Mouse (Mus musculus): ENCODE data around the gene Trappc10. TPM values are rescaled to one million over a fixed set of nuclear protein-coding genes. Genes with fewer than 3 reads are reported as not detected.
A peak's percentile ranks its signal among the peaks of the same experiment; 100 is the strongest.

Trappc10 gene
- total RNA-seq (2021) = 10 to 100 TPM; 86.7 to 88.6 TPM
- long read RNA-seq, experiment 1, full-length matches to known transcripts = 3 of 6 reads
- long read RNA-seq, experiment 1, partial matches to known transcripts = 1 of 6 reads
- long read RNA-seq, experiment 1, other reads (novel, unspliced or antisense) = 2 of 6 reads
- long read RNA-seq, experiment 2, full-length matches to known transcripts = 1 of 4 reads
- long read RNA-seq, experiment 2, partial matches to known transcripts = 0 of 4 reads
- long read RNA-seq, experiment 2, other reads (novel, unspliced or antisense) = 3 of 4 reads

GRCm38 (mm10) chr10:78244438-78245224 is at the start of gene Trappc10:
TSS of gene Trappc10 (minus strand) at chr10:78244641.
- peak within 1 kb of the TSS; percentile 85 for H3K4me3 ChIP-seq
- DNase-seq (ENCODE audit: extremely low spot score in 1 of 2, low spot score in 2 of 2) = peak; percentile 89 to 90
- no peak; the same call in 1 of the 2 replicates for TF ChIP-seq CTCF (IDR thresholded peaks at IDR 0.05)
- H3K27ac ChIP-seq = peak within 1 kb of the TSS; percentile 84
- intact Hi-C loops (cut with DNase I) = loop anchor here (2.0 kb wide), 1 partner anchor 60 kb away; the partner anchor contains the start of gene Pwp2

GRCm38 (mm10) chr10:78293576-78293975 is 49.1 kb upstream of the Trappc10 start:
- no peak for DNase-seq (ENCODE audit: extremely low spot score in 1 of 2, low spot score in 2 of 2)
- Histone ChIP-seq H3K4me3 (no peak overlapping the region), H3K27ac (no peak overlapping the region)
- no peak for TF ChIP-seq CTCF (IDR thresholded peaks at IDR 0.05)
- intact Hi-C loops (cut with DNase I) = no loop called here

GRCm38 (mm10) chr10:78292381-78292780 is 47.9 kb upstream of the Trappc10 start:
- intact Hi-C loops (cut with DNase I) = no loop called here
- TF ChIP-seq CTCF (IDR thresholded peaks at IDR 0.05) = no peak
- Histone ChIP-seq H3K27ac (no peak overlapping the region), H3K4me3 (no peak overlapping the region)
- no peak for DNase-seq (ENCODE audit: extremely low spot score in 1 of 2, low spot score in 2 of 2)

DNA sequence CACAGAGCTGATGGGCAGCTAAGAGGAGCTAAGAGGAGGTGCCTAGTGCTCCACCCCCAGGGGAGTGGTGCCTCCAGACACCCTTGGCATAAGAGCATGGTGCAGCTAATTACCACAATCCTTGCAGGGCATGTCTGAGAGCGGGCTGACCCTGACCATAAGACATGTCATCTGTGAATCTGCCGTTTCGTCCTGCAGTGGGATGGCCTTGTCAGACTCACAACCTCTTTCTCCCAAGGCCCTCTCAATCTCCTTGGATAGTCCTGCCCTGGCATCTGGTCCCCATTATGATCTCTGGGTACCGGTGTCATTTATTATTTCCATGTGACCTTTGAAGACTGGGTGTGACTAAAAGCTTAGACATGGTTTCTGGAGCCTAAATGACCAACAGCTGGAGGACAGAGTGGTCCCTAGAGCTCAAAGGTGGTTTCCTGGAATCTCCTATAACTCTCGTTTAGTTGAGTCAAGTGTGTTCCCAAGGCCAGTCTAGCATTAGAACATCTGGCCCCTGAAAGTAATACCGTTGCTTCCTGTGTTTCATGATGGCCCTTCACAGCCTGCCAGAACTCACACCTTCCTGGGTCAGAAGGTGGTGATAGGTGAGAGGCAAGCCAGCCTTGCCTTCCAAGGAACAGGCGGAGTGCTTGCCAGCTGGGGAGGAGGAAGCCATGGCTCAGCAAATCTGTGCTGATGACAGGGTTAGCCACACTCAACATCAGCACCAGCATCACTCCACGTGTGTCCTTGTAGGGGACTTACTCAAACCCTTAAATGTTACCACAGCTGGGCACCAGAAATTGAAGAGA is 46.5 kb upstream of the Trappc10 start:
- TF ChIP-seq CTCF (IDR thresholded peaks at IDR 0.05) = no peak
- Histone ChIP-seq H3K4me3 (no peak overlapping the region), H3K27ac (no peak overlapping the region)
- no peak for DNase-seq (ENCODE audit: extremely low spot score in 1 of 2, low spot score in 2 of 2)
- intact Hi-C loops (cut with DNase I) = no loop called here

GRCm38 (mm10) chr10:78288896-78289295 is 44.5 kb upstream of the Trappc10 start:
- intact Hi-C loops (cut with DNase I) = no loop called here
- Histone ChIP-seq H3K4me3 (no peak overlapping the region), H3K27ac (no peak overlapping the region)
- no peak for DNase-seq (ENCODE audit: extremely low spot score in 1 of 2, low spot score in 2 of 2)
- TF ChIP-seq CTCF (IDR thresholded peaks at IDR 0.05) = no peak

DNA sequence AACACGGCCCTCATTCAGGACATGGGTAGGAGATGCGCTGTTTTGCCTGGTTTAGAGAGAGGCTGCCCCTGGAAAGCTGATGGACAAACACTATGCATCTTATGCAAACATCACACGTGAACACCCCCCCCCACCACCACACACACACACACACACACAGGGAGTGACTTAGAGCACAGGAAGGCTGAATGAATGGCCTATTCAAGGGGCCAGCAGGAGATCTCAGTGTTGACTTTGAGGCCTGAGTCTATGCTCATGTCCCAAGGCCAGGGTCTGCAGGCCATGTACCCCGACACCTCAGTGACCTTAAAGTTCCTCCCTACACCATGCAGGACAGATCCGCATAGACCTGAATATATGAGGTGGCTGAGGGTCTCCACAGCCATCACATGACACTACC is 43.7 kb upstream of the Trappc10 start:
- H3K4me3 ChIP-seq = no peak overlapping the region
- TF ChIP-seq CTCF (IDR thresholded peaks at IDR 0.05) = no peak
- DNase-seq (ENCODE audit: extremely low spot score in 1 of 2, low spot score in 2 of 2) = no peak
- no peak overlapping the region for H3K27ac ChIP-seq
- intact Hi-C loops (cut with DNase I) = no loop called here

- no peak overlapping the region for H3K4me3 ChIP-seq
- no peak overlapping the region for H3K27ac ChIP-seq
- DNase-seq (ENCODE audit: extremely low spot score in 1 of 2, low spot score in 2 of 2) = no peak
- intact Hi-C loops (cut with DNase I) = no loop called here
- no peak for TF ChIP-seq CTCF (IDR thresholded peaks at IDR 0.05)
These were observed 43.2 kb upstream of the Trappc10 start for GRCm38 (mm10) chr10:78287465-78288132.

DNA sequence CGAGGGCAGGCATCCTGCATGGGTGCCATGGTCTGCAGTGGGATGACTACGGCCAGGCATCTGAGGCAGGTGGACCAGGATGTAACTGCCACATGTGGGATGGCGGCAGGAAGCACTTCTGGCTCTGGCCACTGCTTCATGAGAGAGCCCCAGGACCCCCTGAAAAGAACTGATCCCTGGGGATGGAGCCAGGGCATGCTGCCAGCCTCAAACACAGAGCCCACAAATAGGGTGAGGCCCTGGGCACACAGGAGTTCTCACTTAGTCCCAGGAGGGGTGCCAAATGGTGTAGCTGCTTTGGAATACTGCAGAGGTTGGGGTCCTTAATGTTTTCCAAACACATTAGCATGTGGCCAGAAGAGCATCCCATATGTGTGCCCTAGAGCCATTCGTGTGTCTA is 41.5 kb upstream of the Trappc10 start:
- no peak for TF ChIP-seq CTCF (IDR thresholded peaks at IDR 0.05)
- Histone ChIP-seq H3K4me3 (no peak overlapping the region), H3K27ac (no peak overlapping the region)
- intact Hi-C loops (cut with DNase I) = no loop called here
- DNase-seq (ENCODE audit: extremely low spot score in 1 of 2, low spot score in 2 of 2) = no peak

DNA sequence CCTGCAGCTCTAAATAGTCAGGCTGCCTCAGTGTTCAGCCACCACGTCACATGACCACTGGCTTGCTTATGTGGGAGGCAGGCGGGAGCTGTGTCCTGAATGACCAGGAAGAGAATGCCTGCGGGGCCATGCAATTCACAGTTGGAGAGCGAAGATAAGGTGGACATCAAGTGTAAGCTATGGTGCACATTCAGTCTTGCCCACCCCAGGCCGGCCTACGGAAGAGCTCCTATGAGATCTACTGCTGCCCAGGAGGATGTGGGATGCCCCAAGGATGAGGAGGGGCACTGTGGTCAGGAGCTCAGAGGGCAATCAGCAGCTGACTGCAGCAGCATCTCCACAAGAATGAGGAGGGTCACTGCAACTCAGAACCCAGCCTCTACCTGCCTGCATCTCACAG is 41.0 kb upstream of the Trappc10 start:
- no peak for DNase-seq (ENCODE audit: extremely low spot score in 1 of 2, low spot score in 2 of 2)
- intact Hi-C loops (cut with DNase I) = no loop called here
- Histone ChIP-seq H3K27ac (no peak overlapping the region), H3K4me3 (no peak overlapping the region)
- no peak for TF ChIP-seq CTCF (IDR thresholded peaks at IDR 0.05)

DNA sequence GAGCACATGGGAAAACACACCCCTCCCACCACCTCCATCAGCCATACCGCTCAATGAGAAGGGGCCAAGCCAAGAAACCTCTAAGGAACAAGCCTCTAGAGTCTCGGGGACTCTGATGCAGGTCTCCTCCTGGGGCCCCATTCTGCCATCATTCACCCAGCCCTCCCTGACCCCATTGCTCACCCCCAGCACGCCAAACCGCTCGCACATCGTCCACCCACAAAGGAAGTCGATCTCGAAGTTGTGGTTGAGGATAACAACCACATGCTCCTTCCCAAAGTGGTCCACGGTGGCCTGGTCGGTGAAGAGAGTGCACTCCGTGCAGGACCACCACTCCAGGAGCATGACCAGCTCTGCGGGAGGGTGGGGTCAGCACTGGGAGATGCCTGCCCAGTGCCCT is 40.4 kb upstream of the Trappc10 start:
- no peak overlapping the region for H3K27ac ChIP-seq
- intact Hi-C loops (cut with DNase I) = no loop called here
- no peak for DNase-seq (ENCODE audit: extremely low spot score in 1 of 2, low spot score in 2 of 2)
- no peak overlapping the region for H3K4me3 ChIP-seq
- no peak for TF ChIP-seq CTCF (IDR thresholded peaks at IDR 0.05)

DNA sequence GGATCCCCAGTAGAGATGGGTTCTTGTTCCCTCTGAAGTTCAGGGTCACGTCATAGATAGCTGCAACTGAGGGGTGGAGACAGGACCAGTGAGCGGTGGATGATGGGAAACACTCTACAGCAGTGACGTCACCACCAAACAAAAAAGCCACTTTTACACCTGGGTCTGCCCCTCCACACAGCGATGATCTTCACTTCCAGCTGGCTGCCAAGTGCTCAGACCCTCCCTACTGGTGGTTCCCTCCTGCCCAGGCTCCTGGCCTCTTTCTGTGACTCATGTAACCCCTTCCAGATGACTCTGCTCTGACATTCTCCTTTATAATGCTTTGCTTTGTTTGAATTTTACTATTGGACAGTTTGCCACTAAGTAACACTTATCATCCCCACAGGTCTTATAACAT is 38.0 kb upstream of the Trappc10 start:
- no peak for DNase-seq (ENCODE audit: extremely low spot score in 1 of 2, low spot score in 2 of 2)
- H3K4me3 ChIP-seq = no peak overlapping the region
- intact Hi-C loops (cut with DNase I) = no loop called here
- TF ChIP-seq CTCF (IDR thresholded peaks at IDR 0.05) = no peak
- H3K27ac ChIP-seq = no peak overlapping the region

Measured in left cerebral cortex, adult 2 months (tissue).